Mouse (Mus musculus) ES-CJ7 (cell line): ENCODE measurements around the gene Ankrd17.
A peak's percentile ranks its signal among the peaks of the same experiment; 100 is the strongest.

ENCODE experiments used
- DNase-seq: peaks from one replicate; pipeline ENCODE4 v3.0.0; 2011; ENCODE audit warnings: low read depth, low spot score

Gene Ankrd17

DNA sequence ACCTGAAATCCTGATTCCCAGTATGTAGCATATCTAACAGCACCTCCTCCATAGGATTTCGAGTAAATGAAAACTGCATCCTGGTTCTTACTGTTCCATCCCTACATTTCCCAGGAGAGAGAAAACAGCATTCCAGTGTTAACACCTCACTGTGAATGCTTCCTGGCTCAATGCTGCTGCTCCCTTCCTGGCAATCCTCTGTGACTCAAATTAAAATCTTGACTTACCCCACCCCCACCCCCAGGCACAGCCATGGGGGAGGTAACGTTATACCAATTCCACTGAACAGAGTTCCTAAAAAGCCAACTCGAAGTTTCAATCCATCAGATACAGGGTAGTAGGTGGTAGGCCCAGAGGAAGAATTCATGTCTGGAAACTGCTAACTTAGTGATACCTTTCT lies 143.4 kb downstream of the Ankrd17 start:
- peak; percentile 27 for DNase-seq

DNA sequence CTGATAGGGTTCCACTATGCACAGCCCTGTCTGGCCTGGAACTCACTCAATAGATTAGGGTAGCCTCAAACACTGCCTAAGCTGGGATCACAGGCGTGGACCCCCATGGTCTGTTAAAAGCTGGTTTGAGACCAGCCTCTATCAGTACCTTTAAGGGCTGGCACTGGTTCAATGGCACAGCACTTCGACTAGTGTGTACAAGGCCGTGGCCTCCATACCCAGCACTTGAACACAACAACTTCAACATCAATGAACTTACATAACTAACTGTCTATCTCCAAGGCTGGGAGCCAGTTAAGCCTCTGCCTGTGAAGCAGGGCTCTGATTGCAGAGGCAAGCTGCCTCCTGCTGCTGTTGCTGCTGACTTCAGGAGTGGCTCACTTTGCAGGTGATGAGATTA lies 148.6 kb downstream of the Ankrd17 start:
- DNase-seq = no peak

DNA sequence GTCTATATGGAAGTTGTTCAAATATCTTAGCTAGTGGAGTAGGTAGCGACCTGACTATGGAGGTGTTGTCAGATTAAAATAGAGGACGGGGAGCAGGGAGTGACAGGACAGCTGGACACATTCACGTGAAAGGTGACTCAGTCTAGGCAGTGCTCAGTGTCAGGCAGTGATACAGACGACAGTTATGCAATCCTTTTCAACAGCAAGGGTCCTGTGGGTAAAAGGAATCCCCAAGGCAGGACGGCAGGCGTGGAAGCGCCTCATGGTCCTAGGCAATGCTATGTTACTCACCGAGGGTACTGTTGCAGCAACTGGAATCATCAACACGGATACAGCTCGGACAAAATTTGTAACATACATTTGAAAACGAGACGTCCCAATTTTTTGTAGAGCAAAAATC lies 149.2 kb downstream of the Ankrd17 start:
- DNase-seq = no peak

DNA sequence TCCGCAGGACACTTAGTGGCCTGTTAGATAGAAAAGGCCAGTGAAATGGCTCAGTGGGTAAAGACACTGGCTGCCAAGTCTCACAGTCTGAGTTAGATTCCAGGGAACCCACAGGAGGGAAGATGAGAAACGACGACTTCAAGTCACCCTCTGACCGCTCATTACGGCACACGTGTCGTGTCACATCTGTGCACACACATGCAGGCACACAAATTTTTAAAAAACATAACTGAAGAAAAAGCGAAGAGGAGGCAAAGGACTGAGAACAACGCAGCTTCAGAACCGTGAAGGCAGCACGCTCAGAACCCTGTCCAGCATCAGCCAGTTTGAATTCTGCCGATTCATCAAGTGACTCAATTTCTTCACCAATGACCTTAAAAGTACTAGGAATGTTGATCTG lies 153.0 kb downstream of the Ankrd17 start:
- no peak for DNase-seq

DNA sequence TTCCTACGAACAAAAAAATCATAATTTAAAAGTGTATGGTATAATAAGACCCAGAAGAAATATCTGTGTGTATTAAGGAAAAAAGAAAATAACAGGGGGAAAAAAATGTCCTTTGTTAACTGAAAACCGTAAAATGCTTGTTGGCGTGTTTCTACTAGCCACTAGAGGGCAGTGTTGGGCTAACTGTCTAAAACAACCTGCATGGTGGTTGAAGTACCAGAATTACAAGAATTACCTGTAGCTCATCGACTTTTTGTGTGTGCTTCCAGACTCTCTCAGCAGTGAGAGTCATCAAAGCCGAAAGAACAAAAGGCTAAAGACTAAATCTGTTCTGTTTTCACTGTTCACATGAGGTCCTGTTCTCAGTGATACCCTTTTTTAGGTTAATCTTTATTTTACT lies 163.2 kb downstream of the Ankrd17 start:
- DNase-seq = peak; percentile 75

DNA sequence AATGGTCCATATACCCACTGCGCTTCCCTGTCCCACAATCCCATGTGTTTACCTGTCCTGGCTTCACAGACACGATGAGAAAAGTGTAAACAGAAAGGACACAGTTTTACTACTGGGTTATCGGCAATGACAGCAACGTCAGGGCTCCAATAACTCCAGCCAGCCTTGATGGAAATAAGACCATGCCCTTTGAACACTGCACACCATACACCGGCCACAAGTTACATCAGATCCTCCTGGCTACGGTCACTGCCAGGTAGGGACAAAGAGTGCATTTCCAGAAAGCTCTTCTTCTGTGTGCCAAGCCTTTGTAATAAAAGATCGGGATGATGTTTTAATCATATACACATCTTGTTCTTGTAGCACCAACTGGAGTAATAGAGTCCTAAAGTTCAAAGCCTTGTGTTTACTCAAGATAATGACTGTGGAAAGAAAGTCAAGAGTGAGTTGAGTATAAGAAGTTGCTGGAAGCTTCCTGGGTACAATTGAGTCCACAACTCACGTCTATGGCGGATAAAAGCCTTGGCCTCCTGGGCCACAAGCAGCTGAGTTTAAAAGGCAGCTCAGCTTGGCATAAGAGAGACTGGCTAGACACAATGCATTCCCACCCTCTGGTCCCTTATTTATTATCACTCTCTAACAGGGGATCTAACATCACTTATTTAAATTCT lies 163.8 kb downstream of the Ankrd17 start:
- DNase-seq = no peak

DNA sequence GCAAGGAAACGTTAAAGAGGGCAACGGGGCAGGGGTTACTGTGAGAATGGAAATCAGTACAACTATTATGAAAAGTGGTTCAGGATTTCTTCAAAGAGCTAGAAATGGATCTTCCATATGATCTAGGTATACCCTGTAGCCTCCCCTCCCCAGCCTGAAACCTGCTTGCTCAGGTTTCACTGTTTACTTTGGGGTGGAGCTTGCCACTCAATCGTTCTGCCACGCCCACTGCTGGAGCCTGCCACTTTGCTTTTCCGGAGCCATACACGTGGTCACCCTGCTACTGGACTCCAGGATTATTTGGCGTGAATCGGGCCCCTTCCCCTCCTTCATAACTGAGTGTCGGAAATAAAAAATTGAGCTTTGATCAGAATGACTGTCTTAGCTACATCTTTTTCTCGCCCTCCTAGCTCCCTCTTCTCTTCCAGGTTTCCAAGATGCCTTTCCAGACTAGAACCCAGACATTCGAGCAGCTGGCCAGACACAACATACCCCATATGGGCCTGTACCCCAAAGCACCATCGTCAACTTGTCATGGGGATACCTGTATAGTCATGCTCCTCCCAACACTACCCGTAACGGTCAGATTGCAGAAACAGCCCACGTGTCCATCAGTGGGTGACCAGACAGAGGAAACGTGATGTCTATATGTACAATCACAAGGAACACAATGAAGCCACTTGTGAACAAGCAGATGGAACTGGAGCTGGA lies 166.3 kb downstream of the Ankrd17 start:
- no peak for DNase-seq

DNA sequence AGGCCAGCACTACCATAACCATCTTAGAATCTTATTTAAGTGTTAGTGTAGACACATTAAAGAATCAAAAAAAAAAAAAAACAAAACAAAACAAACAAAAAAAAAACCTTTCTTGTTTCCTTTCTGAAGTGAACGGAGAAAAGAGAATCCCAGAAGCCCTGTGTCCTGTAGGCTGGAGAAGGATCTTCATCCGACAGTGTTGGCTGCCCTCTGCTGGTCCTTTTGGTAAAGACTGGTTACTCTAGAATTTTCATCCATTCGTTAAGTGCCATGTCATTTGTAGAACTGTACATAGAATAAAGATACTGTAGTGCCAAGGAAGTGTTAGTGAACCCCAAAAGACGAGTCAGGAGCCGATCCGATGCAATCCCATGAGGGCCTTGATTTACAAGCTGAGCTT lies 171.5 kb downstream of the Ankrd17 start:
- DNase-seq = peak; percentile 57

DNA sequence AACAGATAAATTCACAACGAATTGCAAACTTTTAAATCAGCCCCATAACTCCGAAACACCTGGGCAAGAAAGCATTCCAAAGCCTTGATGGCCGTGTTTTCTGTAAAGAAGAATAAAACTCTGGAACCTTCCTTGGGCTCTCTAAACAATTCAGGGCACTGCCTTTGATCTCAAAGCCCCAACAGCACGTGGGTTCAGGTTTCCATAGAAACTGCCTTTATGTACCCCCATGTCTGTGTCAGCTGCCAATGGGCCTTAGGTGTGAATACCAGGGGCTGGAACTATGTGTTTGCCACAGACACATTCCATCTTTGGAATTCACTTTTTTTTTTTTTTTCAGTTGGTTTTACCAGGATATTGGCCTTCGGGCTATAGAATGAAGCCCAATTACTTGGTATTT lies 183.6 kb downstream of the Ankrd17 start:
- DNase-seq = no peak

DNA sequence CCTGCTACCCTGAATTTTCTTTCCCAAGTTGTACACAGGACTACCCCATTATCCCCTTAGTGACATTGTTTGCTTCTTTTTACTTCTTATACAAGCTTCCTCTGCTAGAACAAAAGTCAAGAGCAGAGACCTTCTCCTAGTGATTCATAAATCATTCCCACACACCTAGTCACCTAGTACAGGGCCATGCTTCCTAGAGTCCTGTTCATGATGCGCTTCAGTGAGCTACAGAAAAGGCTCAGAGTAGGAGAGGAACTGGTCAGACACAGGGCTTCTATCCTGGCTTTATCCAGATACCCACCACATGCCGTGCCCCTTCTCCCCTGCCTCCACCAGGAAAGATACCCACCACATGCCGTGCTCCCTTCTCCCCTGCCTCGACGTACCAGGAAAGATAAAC lies 187.3 kb downstream of the Ankrd17 start:
- no peak for DNase-seq

DNA sequence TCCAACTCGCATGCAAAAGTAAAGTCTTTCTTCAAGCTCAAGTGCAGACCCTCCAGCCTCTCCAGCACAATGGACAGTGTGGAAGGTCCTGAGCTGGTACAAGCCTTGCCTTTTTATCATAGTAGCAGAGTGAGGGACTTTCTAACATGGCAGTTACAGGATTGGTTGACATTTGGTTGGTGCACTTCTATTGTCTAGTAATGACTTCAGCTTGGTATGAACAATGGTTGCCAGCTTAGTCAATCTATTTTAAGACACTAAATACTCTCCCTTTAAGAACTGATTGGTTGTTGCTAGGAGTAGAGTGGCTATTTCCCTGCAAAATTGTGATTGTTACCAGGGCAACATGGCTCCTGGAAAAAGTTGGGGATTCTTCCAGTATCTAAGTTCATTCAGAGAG lies 188.3 kb downstream of the Ankrd17 start:
- DNase-seq = no peak
